Mouse (Mus musculus): ENCODE data around the gene Ano4.

Gene Ano4

DNA sequence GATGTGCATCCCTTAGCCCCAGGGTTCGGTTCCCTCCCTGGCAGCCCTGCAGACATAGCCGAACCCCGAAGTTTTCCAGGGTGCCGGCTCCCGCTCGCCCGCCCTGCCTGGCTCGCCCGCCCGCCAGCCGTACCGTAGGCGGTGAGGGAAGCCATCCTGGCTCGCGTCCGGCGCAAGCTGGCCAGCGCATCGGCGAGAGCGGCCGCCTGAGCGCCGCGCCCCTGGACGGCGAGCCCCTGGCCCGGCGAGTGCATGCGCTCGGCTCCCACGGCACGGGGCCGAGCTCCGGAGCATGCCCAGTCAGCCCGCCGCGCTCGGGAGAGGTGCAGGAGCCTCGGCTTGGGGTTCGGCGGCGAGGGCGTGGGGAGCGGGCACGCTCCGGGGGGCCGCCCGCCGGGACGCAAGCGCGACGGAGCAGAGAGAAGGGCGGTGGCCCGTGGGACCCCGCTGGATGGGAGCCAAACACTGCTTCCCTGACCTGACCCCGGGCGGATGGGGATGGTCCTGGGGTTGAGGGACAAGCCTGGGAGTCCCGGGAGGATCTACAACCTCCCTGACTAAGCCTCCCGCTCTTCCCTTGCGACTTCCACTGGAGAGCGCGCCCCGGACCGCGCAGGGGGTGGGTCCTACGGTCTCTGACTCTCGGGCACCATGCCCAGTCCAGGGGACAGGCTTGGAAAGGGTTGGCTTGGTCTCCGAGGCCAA is at the start of gene Ano4:
Gene Ano4, minus strand, starts transcription at position 272 of the 705 bp plus-strand sequence.
- peak; percentile 47 to 54 for DNase-seq

DNA sequence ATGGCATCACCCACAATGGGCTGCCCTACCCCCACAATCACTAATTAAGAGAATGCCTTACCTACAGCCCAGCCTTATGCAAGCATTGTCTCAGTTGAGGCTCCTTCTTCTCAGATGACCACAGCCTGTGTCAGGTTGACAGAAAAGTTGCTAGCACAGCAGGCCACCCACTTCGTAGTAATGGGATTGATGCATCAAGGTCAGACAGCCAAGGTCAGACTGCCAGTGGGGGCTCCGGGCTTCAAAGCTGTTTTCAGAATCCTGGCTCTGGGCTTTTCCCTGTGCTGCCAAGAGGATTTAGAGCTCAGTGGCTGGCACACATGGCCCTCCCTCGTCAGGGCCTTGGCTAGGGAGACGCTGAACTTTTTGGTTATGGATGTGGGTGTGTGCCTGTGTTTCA is 48.1 kb upstream of the Ano4 start:
- peak; percentile 36 to 56 for DNase-seq

DNA sequence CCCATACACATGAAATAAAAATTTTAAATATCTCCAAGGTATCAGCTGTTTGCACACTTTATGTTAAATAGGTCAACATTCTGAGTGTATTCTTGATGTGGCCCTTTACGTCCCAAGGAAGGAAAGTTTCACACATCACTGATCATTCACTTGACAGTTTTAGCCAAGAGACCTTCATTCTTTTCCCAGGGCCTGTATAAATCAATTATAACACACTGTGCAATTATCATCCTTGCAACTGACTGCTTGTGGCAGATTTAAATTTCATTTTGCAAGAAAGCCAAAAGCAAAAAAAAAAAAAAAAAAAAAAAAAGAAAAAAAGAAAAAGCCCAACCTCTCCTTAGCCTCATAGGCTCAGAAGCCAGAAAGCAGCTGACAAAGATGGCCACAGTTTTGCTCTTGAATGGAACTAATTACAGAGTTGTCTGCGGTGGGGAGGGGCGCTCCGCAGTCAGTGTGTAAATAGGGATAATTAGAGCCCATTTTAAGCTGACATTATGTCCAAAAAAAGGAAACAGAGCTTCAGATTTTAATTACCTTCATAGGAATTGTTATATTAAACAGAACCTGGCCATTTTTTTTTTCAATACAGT is 47.1 kb upstream of the Ano4 start:
- no peak for DNase-seq

DNA sequence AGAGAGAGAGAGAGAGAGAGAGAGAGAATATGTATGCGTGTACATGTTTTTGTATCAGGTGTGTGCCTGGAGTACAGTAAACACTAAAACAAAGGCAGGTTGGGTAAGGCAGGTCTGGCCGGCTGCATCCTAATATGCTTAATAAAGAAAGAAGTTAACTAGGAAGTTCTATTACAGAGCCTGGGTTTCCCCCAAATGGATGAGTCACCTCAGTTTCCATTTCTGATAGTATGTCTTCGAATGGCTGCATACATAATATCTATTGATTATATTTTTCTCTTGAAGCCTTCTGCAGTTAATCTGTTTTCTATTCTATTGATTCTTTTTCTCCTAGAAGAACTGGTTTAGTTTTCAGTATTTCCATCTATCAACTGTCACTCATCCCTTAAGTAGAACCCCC is 41.9 kb upstream of the Ano4 start:
- DNase-seq = no peak

DNA sequence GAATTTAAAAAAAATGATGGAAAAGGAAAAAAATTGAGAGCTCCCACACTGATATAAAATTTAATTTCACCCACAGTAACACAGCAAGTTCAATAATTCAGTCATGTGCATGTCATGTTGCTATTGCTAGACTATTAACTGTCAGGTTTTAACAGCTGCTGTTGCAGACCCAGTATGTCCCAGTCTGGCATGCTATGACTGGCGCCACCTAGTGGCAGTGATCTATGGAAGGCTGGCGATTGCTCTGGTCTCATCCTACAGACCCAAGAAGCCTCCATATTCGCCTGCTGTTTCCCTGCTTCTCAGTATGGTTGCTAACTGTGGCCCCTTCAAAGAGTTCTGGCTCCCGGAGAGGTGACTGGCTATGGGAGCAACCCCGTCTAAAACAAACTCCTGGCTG is 38.9 kb upstream of the Ano4 start:
- peak; percentile 88 to 92 for DNase-seq

DNA sequence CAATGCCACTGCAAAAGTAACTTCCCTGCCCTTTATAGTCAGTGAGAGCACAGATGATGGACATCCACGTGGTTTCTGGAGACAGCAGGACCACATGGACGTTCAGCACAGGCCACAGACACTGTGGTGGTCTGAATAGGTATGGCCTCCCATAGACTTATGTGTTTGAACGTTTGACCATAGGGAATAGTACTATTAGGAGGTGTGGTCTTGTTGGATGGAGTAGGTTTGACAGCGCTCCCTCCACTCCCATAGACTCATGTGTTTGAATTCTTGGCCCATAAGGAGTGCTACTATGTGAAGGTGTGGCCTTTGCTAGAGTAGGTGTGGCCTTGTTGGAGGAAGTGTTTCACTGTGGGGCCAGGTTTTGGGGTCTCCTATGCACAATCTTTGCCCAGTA is 33.2 kb upstream of the Ano4 start:
- DNase-seq = no peak

DNA sequence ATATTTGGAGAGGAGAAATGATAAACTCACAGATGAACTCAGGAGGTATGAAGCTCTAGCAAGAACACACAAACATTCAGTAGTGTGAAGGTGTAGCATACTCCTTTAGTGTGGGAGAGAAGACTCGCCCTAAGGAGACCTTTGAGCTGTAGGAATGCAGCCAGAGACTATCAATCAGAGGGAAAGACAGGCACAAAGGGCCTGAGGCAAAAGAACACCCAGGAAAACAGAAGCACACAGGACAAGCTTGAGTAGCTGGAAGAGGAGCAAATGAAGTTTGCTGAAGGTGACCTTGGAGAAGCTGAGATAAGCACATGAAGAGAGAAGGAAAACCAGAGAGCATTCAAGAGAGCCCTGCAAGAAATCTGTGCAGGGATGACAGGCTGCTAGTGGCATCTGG is 25.5 kb upstream of the Ano4 start:
- DNase-seq = no peak

DNA sequence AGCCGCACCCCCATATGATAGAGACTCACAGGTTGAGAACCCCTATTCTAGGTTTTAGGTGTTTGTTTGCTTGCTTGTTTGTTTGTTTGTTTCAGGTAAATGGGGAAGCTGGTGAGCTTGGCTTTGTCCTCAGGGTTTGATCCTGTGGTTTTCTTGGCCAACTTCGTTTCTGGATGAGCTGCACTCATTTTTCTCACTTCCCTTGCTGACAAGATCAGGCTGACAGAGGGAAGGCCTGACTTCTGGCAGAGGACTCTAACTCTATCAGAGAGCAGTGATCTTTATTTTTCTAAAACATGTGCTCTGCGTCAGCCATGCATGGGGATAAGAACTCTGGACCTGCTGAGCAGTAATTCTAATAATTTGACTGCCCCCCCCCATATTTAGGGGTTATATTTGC is 14.4 kb upstream of the Ano4 start:
- DNase-seq = no peak

DNA sequence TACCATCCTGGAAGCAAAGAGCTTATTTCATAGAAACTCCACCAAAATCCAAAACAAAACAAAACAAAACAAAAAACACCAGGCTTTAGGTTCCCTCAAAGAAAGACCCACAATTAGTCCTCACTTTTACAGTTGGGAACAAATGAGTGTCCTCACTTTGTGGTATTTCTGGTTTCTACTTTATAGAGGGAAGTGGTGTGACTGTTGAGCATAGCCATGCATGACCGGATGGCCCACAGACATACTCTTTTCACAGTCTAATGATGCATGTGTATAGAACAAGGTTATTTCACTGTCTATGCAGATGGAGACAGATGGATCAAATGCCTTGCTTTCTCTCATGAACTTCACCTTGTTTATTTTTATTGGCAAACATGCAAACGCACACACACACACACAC is 10.1 kb upstream of the Ano4 start:
- no peak for DNase-seq

DNA sequence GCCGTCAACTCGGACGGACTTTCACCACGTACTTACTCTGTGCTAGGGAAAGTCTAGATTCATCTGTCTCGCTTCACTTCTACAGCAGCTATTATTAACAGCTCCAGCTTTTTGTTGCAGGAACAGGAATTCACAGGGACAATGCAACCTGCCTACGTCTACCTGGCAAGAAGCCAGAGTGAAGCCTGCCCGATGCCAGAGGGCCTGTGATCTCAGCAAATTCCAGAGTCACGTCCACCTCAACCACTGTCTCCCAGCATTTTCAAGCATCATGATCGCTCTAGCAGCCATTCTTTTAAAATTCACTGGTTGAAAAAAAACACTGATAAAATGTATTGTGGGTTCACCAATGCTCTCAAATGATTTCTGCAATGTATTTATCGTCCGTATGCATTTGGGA is 6.9 kb upstream of the Ano4 start:
- DNase-seq = peak; percentile 32 to 42

DNA sequence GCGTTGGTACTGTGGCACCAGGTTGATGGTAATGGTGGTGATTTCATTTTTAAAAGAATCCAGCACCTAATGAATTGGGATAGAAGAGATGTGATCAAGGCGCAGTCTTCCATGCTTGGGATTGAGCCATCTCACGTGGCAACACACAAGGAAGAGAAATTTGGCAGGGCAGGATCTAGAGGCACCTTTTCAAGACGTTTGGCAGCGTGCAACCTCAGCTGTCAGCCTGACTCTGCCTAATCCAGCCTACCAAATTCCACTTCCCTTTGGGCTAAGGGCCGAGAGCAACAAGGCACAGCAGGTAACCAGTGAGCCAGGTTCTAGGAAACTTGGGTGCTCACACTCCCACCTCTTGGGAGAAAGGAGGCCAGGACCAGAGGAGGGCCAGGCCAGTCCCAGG is 1.0 kb upstream of the Ano4 start:
- peak; percentile 59 to 66 for DNase-seq

DNA sequence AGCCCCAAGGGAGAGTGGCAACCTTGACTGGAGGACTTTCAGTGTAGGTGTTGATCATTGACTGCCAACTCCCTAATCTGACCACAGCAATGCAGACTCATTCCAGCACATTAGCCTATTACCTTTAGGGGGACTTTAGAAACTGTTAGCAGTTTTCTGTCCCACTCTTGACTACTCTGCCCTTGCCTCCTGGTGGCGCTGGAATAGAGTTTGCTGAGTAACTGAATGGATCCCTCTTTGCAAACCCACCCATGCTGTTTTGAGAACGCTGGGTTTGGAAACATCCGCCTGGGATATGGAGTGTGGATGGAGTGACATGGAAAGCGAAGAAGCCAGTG is 603 bp upstream of the Ano4 start:
- peak in 1 of 2 experiments; percentile 23 for DNase-seq

DNA sequence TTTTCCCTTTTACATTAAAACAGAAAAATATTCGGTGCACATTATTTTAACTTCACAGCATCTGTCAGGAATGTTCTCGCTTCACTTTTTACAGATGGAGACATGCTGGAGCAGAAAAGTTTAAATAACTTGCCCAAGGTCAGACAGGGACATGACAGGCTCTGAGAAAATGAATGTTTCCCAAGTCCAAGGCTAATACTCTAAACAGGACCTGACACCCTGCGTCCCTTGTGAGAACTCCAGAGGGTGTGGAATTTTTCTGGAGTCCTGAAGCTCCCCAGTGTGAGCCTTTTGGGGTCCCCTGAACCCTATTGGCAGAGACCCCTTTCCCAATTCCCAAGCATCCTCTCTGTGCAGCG is 451 bp downstream of the Ano4 start:
- DNase-seq = no peak

DNA sequence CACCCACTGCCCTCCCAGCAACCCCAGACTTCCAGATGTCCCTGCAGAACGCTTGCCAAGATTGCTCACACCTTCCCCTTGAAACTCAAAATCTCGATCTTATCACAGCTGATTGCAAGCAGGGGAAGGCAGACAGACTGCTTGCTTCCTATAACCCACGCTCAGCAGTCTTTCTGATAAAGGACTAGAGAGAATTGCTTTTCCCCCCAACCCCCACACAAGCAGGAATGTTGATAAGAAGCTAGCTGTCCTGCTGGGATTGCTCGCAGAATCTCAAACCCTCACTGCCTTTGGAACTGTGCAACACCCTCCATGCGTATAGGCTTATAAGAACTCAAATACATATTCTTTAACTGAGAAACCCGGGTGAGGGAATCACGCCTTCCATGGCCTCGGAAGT is 846 bp downstream of the Ano4 start:
- DNase-seq = no peak

DNA sequence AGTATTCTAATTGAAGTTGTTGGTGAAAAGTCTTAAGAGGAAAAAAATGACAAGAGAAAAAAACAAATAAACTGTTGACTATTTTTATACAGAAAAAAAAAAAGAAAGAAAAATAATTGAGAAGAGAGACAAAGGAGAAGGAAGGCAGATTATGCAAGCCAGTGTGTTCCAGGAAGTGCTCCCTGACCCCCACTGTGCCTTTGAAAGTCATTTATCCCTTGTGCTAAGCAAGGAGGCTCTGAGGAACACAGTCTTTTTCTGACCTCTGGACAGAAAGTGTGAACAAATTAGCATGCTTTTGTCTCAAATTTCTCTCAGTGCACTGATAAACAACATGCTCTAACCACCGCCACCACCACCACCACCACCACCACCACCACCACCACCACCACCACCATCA is 14.3 kb downstream of the Ano4 start:
- DNase-seq = no peak

DNA sequence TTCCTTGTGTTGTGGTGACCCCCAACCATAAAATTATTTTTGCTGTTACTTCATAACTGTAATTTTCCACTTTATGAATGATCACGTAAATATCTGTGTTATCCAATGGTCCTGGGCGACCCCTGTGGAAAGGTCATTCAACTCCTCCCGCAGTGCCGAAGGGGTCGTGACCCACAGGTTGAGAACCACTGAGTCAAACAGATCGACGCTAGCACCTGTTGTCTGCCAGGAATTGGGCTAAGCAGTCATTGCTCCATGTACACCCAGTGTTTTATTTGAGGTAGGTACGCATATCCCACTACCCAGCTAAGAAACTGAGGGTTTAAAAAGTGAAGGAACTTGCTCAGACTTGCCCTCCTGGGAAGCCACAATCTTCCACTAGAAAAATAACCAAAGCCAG is 14.8 kb downstream of the Ano4 start:
- no peak for DNase-seq

DNA sequence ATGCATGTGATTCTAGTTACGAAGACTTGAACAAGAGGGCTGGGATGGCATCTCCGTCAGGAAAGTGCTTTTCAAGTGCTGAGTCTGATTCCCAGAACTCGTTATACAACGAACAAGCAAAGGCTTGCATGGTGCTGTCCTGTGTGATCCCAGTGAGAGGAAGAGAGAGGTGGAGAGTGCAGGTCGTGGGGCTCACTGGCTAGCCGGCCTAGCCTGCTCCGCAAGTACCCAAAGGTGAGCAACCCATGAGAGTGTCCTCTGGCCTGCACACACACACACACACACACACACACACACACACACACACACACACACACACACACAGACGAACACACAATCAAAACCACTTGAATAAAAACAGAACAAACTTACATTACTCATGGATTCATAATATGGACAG is 15.7 kb downstream of the Ano4 start:
- no peak for DNase-seq

DNA sequence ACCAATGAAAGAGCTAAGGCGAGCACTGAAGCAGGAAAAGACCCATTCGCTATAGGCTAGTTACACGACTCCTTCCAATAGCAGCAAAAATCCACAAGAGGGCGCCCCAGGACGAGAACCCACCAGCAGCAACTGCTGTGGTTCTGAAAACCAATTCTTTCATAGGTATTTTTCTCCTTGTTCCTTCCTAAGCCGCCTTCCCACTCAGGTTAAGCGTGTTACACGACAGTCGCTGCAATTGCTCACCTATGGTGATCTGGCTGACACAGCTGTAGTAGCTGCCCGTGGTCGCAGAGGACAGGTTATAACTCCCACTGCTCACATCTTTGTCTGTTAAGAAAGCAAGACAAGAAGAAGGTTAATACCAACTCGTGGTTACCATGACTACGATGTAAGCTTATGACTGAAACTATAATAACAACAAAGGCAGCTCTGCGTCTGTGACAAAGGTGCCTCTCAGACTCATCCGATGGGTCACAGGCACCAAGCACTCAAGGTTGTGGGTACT is 17.5 kb downstream of the Ano4 start:
- peak; percentile 88 to 89 for DNase-seq

DNA sequence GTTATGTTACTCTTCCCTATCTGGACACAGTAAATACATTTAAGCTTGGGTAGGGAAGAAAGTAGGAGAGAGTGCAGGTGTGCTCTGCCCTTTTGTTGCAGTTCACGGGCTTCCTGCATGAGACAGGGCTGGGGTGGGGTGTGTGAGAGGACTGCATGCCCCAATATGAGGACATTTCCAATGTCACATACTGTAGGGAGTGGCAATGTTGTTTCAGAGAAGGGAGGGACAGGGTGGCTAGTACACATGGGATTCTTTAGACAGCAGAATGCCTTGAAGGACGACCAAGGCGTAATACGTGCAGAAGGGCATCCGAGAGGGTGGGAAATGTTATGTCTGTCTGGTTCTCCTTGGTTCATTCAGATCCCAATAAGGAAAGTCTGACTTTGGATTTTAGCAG is 18.2 kb downstream of the Ano4 start:
- DNase-seq = no peak

DNA sequence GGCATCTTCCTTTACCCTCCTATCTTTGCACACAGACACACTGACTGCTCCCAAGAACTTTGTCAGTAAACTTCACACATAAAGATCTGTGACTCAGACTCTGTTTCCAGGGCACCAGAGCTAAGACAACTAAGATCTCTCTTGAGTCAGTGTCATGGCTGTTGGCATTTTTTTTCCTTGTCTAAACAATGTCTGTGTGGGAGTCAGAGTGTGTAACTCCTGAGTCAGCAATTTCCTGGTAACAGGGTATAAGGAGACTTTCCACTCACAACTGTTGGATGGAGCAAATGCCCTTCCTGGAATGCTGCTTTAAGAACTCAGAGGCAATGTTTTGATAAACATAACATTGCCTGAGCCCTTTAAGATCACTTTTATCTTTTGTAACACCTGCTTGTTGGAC is 37.0 kb downstream of the Ano4 start:
- no peak for DNase-seq

DNA sequence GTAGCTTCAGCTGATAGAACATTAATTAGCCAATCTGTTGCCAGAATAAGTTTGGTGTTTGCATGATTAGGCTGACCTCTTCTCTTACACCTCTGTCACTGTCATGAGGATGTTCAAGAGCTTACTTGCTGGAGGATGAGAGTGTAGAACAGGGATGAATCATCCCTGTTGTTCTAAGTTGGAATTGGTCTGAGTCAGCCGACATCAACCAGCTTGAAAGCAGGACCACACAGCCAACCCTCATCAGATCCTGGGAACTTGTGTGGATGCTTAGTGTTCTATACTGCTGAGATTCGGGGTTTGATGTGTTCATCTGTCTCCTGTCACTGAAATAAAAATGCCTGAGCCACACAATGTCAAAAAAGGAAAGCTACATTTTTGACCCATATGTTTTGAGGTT is 44.2 kb downstream of the Ano4 start:
- no peak for DNase-seq

DNA sequence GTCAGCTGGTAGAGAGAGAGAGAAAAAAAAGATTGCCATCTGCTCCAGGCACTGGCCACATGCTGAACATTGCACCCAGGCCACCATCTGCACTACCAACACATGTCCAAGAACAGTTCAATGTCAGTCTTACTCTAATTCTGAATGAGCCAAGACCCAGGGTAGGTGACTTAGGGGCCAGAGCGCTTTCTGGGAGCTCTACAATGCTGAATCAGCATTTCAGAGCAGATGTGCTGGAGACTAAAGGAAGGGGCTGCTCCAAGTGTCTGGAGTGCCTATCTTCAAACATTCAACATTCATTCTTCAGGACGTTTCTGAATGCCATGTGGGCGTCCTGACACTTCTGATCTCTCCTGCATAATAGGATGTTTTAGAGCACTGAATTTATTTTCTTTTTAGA is 51.8 kb downstream of the Ano4 start:
- peak; percentile 27 to 46 for DNase-seq

DNA sequence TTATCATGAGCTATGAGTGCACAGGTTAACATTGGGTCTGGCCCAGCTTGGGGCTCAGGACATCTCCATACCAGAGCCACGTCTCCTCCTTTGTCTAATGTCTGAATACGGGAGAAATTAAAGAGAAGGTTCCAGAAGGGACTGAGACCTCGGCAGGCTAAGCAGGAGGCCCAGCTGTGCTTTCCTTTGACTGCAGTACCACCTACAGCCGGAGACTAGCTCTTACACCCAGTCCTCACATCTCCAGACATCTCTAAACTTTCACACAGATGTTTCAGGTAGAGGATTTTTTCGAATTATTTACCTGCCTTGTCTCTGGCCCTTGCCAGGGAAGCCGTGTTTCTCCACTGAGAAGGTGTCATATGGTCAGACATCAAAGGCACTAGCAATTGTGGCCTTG is 53.9 kb downstream of the Ano4 start:
- DNase-seq = peak in 1 of 2 experiments; percentile 6

DNA sequence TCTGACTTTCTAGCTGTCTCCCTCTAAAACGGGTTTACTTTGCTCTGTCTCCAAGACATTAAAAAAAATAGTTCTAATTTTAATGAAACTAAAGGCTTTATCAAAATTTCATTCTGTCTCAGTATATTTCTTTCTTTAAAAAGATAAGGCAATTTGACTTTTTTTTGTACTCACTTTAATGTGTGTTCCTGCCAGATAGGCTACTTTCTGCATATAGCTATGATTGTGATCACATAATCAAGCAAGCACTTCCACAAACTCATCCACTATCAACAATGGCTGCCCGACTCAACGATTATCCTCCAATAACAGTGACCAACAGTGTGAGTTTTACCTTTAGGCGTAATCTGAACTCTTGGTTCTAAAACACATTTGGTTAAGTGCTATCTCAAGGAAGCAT is 55.3 kb downstream of the Ano4 start:
- no peak for DNase-seq

DNA sequence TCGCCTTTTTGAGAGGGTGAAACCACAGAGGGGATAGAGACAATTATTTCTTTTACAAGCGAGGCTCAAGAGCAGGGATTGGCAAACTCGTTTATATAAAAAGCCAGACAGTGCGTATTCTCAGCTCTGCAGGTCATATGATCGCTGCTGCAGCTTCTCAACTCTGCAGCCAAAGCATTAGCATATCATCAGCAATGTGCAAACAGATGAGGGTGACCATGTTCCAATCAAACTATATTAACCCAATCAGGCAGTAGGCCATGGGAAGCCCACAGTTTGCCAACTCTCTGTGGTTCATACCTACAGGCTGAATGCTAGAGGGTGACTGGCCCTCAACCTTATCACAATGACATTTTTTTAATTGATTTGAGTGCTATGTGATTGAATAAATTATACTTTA is 64.2 kb downstream of the Ano4 start:
- peak; percentile 22 to 29 for DNase-seq

All from cerebellum, postnatal 14 days (tissue).